Mouse (Mus musculus): Measurements from ENCODE around the gene Cux2.

GRCm38 (mm10) chr5:121878703-121879102, 171.2 kb downstream of the Cux2 start:
- TF ChIP-seq CTCF (IDR thresholded peaks at IDR 0.05; ENCODE audit: control insufficient read depth, insufficient read depth, low read length) (no peak), POLR2A (IDR thresholded peaks at IDR 0.05; ENCODE audit: borderline replicate concordance, control insufficient read depth, low read depth, low read length) (no peak)
